Comparison of ENCODE assay signal across 8 mouse cellular contexts in genomic region chr10:103367371-103368295, GRCm38 (mm10). TPM values are rescaled to one million over a fixed set of nuclear protein-coding genes. Genes with fewer than 3 reads are reported as not detected.
A peak's percentile ranks its signal among the peaks of the same experiment; 100 is the strongest.
DNase-seq lines count a peak whose midpoint lies in the region; ATAC-seq and TF ChIP-seq lines count a peak whose summit lies in the region.

Gene Slc6a15 (plus strand): TSS chr10:103367783.

- peaks cover 31% of the 10 kb centered on the region for H3K4me1 ChIP-seq in E14TG2a.4 (replicated peaks; ENCODE audit: low read depth, low read length)
- H3K4me1 ChIP-seq in embryonic facial prominence, embryonic 11.5 days (ENCODE audit: control insufficient read depth, insufficient read depth, low read length): no peaks in the 10 kb centered on the region
- no peaks in the 10 kb centered on the region for H3K4me1 ChIP-seq in hindbrain, embryonic 12.5 days
- H3K4me1 ChIP-seq in megakaryocyte, embryonic 14.5 days: peaks cover 21% of the 10 kb centered on the region

- H3K9ac ChIP-seq in embryonic facial prominence, embryonic 11.5 days (replicated peaks; ENCODE audit: low read length): peak within 1 kb of the TSS; percentile 56
- H3K9ac ChIP-seq in hindbrain, embryonic 12.5 days: peak within 1 kb of the TSS; percentile 61

- H3K27me3 ChIP-seq in E14TG2a.4 (ENCODE audit: insufficient read depth, low read length): no peaks in the 10 kb centered on the region
- no peaks in the 10 kb centered on the region; the same call in 1 of the 2 replicates for H3K27me3 ChIP-seq in embryonic facial prominence, embryonic 11.5 days (ENCODE audit: control insufficient read depth, insufficient read depth, low read length)
- H3K27me3 ChIP-seq in hindbrain, embryonic 12.5 days: no peaks in the 10 kb centered on the region
- H3K27me3 ChIP-seq in megakaryocyte, embryonic 14.5 days (replicated peaks): peaks cover 19% of the 10 kb centered on the region

- peak; percentile 42 for DNase-seq in adrenal gland, postnatal 10 days
- DNase-seq in embryonic facial prominence, embryonic 11.5 days (ENCODE audit: low spot score): peak; percentile 58
- peak; percentile 53 to 66 for DNase-seq in layer of hippocampus, postnatal 36 days
- peak; percentile 47 to 50 for DNase-seq in right cerebral cortex, postnatal 36 days (ENCODE audit: low spot score in 2 of 2)

- under 1% methylated on average over 39 of the region's 43 CpGs for WGBS in embryonic facial prominence, embryonic 11.5 days
- under 1% methylated on average over 42 of the region's 43 CpGs for WGBS in hindbrain, embryonic 12.5 days

- ATAC-seq in embryonic facial prominence, embryonic 11.5 days (replicated peaks; ENCODE audit: insufficient number of reproducible peaks, low FRiP score, low TSS enrichment, low read depth): peak; percentile 64
- ATAC-seq in hindbrain, embryonic 12.5 days (ENCODE audit: low FRiP score): peak; percentile 87
- no peak for ATAC-seq in CD4-positive, CD25-positive, alpha-beta regulatory T cell, adult 4 months

- H3K4me3 ChIP-seq in E14TG2a.4 (replicated peaks; ENCODE audit: low read length): peak within 1 kb of the TSS; percentile 79
- peak within 1 kb of the TSS; percentile 52 for H3K4me3 ChIP-seq in embryonic facial prominence, embryonic 11.5 days (ENCODE audit: low read depth, low read length)
- H3K4me3 ChIP-seq in hindbrain, embryonic 12.5 days: peak within 1 kb of the TSS; percentile 54
- peak within 1 kb of the TSS; percentile 93 for H3K4me3 ChIP-seq in megakaryocyte, embryonic 14.5 days (replicated peaks)

- no peaks in the 10 kb centered on the region for H3K9me3 ChIP-seq in E14TG2a.4 (ENCODE audit: low read length)
- no peaks in the 10 kb centered on the region for H3K9me3 ChIP-seq in embryonic facial prominence, embryonic 11.5 days (replicated peaks; ENCODE audit: control insufficient read depth, low read length)
- no peaks in the 10 kb centered on the region for H3K9me3 ChIP-seq in hindbrain, embryonic 12.5 days (replicated peaks)
- no peaks in the 10 kb centered on the region for H3K9me3 ChIP-seq in megakaryocyte, embryonic 14.5 days

- no peak within 1 kb of the TSS for H3K27ac ChIP-seq in embryonic facial prominence, embryonic 11.5 days (replicated peaks; ENCODE audit: low read depth, low read length)
- peak within 1 kb of the TSS; percentile 36; the same call in 1 of the 2 replicates for H3K27ac ChIP-seq in hindbrain, embryonic 12.5 days

- no peaks in the 10 kb centered on the region for H3K36me3 ChIP-seq in E14TG2a.4 (ENCODE audit: insufficient read depth, low read length)
- H3K36me3 ChIP-seq in embryonic facial prominence, embryonic 11.5 days (replicated peaks; ENCODE audit: control insufficient read depth, insufficient read depth, low read depth, low read length): no peaks in the 10 kb centered on the region
- no peaks in the 10 kb centered on the region for H3K36me3 ChIP-seq in hindbrain, embryonic 12.5 days
- H3K36me3 ChIP-seq in megakaryocyte, embryonic 14.5 days (replicated peaks; ENCODE audit: low read length): no peaks in the 10 kb centered on the region

- peak within 1 kb of the TSS; percentile 88 for H3K4me2 ChIP-seq in embryonic facial prominence, embryonic 11.5 days (ENCODE audit: low read depth, low read length)
- H3K4me2 ChIP-seq in hindbrain, embryonic 12.5 days (replicated peaks): peak within 1 kb of the TSS; percentile 88

- no peak for TF ChIP-seq CTCF in E14TG2a.4 (conservative IDR thresholded peaks at IDR 0.05; ENCODE audit: low read length)

RNA-seq across cellular contexts. Expression of gene Slc6a15, which starts in this region (rescaled TPM):
- total RNA-seq in adrenal gland, postnatal 10 days (2021): 1 to 10 TPM; 2.6 to 6.1 TPM
- 6.9 and 11.3 TPM in 2 replicates for polyA plus RNA-seq in embryonic facial prominence, embryonic 11.5 days (2014; fragmentation: Nextera tagmentation; extraction: Ambion mirVana)
- 32.4 and 35.7 TPM in 2 replicates for polyA plus RNA-seq in hindbrain, embryonic 12.5 days (2016; fragmentation: Nextera tagmentation; extraction: Ambion mirVana)
- total RNA-seq in layer of hippocampus, postnatal 36 days (2021): 10 to 100 TPM; 70.4 to 75.2 TPM
- polyA plus RNA-seq in megakaryocyte, embryonic 14.5 days (2012; ENCODE audit: insufficient read depth, low replicate concordance): not detected in 2 replicates
- polyA plus RNA-seq in CD4-positive, CD25-positive, alpha-beta regulatory T cell, adult 4 months (2017; shearing (Covaris generic)): not detected

Comparison
In these comparisons a context has a peak if more than half of its experiments do, and no peak if none do; other contexts are left out.
1. RNA of gene Slc6a15 (total RNA-seq): 70.4 to 75.2 TPM in layer of hippocampus, postnatal 36 days; 2.6 to 6.1 TPM in adrenal gland, postnatal 10 days; every median in the first group is over 10 times any median in the second.
2. Peak in every context shown above with its lines, with median percentiles within 50 percentile points of each other: H3K4me3 ChIP-seq and DNase-seq.